Mouse (Mus musculus) frontal cortex, postnatal 25 days (tissue): ENCODE results near the gene Otof.
A peak's percentile ranks its signal among the peaks of the same experiment; 100 is the strongest.

Experiments
- DNase-seq, 2 experiments: peaks; one replicate each; pipeline ENCODE4 v3.0.0; 2022; ENCODE audit warnings: low spot score in 2 of 2

Gene Otof

GRCm38 (mm10) chr5:30461821-30462220 is at the start of gene Otof:
Gene Otof, minus strand, starts transcription at chr5:30461932.
- peak; percentile 25 to 49 for DNase-seq

GRCm38 (mm10) chr5:30497299-30497698 is 35.6 kb upstream of the Otof start:
- no peak for DNase-seq

- no peak for DNase-seq
Measured at GRCm38 (mm10) chr5:30496821-30497220, 35.1 kb upstream of the Otof start.

GRCm38 (mm10) chr5:30495288-30495687 is 33.6 kb upstream of the Otof start:
- no peak for DNase-seq

GRCm38 (mm10) chr5:30494606-30495005 is 32.9 kb upstream of the Otof start:
- no peak for DNase-seq

GRCm38 (mm10) chr5:30493723-30494122 is 32.0 kb upstream of the Otof start:
- no peak for DNase-seq

GRCm38 (mm10) chr5:30490845-30491244 is 29.1 kb upstream of the Otof start:
- DNase-seq: no peak

GRCm38 (mm10) chr5:30490215-30490614 is 28.5 kb upstream of the Otof start:
- no peak for DNase-seq

- DNase-seq: no peak
Measured at GRCm38 (mm10) chr5:30485136-30485535, 23.4 kb upstream of the Otof start.

GRCm38 (mm10) chr5:30484591-30484990 is 22.9 kb upstream of the Otof start:
- DNase-seq: no peak

- DNase-seq: no peak
Measured at GRCm38 (mm10) chr5:30483533-30483932, 21.8 kb upstream of the Otof start.

GRCm38 (mm10) chr5:30482319-30482718 is 20.6 kb upstream of the Otof start:
- DNase-seq: peak; percentile 54 to 59

- no peak for DNase-seq
Measured at GRCm38 (mm10) chr5:30476534-30476933, 14.8 kb upstream of the Otof start.

- no peak for DNase-seq
Measured at GRCm38 (mm10) chr5:30472148-30472547, 10.4 kb upstream of the Otof start.

GRCm38 (mm10) chr5:30470454-30470853 is 8.7 kb upstream of the Otof start:
- no peak for DNase-seq

- no peak for DNase-seq
Measured at GRCm38 (mm10) chr5:30466315-30466714, 4.6 kb upstream of the Otof start.

- DNase-seq: no peak
Measured at GRCm38 (mm10) chr5:30465861-30466260, 4.1 kb upstream of the Otof start, which contains the start of gene 1700001C02Rik. Gene 1700001C02Rik, plus strand, starts transcription at chr5:30466047.

- no peak for DNase-seq
Measured at GRCm38 (mm10) chr5:30460155-30460554, 1.6 kb downstream of the Otof start.

- DNase-seq: no peak
Measured at GRCm38 (mm10) chr5:30456056-30456455, 5.7 kb downstream of the Otof start.

GRCm38 (mm10) chr5:30444327-30444895 is 17.3 kb downstream of the Otof start:
- DNase-seq: no peak

- no peak for DNase-seq
Measured at GRCm38 (mm10) chr5:30442196-30442595, 19.5 kb downstream of the Otof start.

GRCm38 (mm10) chr5:30440308-30440906 is 21.3 kb downstream of the Otof start:
- DNase-seq: no peak

- DNase-seq: no peak
Measured at GRCm38 (mm10) chr5:30438931-30439330, 22.8 kb downstream of the Otof start.

- DNase-seq: no peak
Measured at GRCm38 (mm10) chr5:30427406-30427805, 34.3 kb downstream of the Otof start.
